ENCODE assay signal across 10 mouse cellular contexts in the genomic region with DNA sequence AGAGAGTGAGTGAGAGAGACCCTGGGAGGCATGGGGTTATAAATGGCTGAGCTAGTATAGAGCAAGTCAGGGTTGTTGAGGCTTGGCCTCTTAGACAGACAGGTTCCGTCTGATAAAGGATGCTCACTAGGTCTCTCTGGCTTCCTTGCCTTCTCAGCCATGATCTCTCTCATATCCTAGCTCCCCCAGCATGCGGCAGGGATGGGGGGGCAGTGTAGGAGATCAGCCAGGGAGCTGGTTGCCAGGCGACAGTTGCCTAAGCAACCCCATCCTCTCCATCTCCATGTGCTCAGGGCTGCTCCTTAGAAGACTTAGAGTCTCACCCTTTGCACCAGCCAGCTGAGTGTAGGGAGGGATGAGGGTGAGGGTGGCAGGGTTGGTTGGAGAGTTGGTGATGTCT. TPM values are rescaled to one million over a fixed set of nuclear protein-coding genes. Genes with fewer than 3 reads are reported as not detected.
DNase-seq lines count a peak whose midpoint lies in the region; ATAC-seq lines count a peak whose summit lies in the region.
"Had no signal": no experiment of that assay in that cellular context is flagged by ENCODE, and none has a peak within 500 bp of the region (broad histone marks: within the 10 kb centered on the region; RNA-seq: fewer than 3 reads in every experiment).

No protein-coding gene starts in this region.

- no peaks in the 10 kb centered on the region for H3K9me3 ChIP-seq in forebrain, embryonic 14.5 days (replicated peaks; ENCODE audit: control insufficient read depth, low read length)
- H3K9me3 ChIP-seq in neural tube, embryonic 11.5 days (ENCODE audit: control insufficient read depth, low read length), result no peaks in the 10 kb centered on the region
- H3K9me3 ChIP-seq: lung, embryonic 15.5 days had no signal

- 29% methylated on average over 3 of the region's 3 CpGs for WGBS in forebrain, embryonic 14.5 days
- 60% methylated on average over 3 of the region's 3 CpGs for WGBS in neural tube, embryonic 11.5 days

- peaks cover 16% of the 10 kb centered on the region for H3K36me3 ChIP-seq in forebrain, embryonic 14.5 days (ENCODE audit: control insufficient read depth, insufficient read depth, low read length)
- H3K36me3 ChIP-seq in neural tube, embryonic 11.5 days (ENCODE audit: control insufficient read depth, insufficient read depth, low read length), result no peaks in the 10 kb centered on the region

- H3K4me1 ChIP-seq in forebrain, embryonic 14.5 days (ENCODE audit: control insufficient read depth, insufficient read depth, low read length), result peaks cover 53% of the 10 kb centered on the region
- peaks cover 36% of the 10 kb centered on the region for H3K4me1 ChIP-seq in neural tube, embryonic 11.5 days (ENCODE audit: control insufficient read depth, insufficient read depth, low read length)

- peak overlapping the region; percentile 91 for H3K27ac ChIP-seq in forebrain, embryonic 14.5 days (ENCODE audit: low read depth, low read length)
- H3K27ac ChIP-seq in neural tube, embryonic 11.5 days (ENCODE audit: low read depth, low read length), result 0 out of 2 replicates have a peak overlapping the region, but pooled peaks have one; percentile 27
- H3K27ac ChIP-seq: lung, embryonic 15.5 days had no signal

- peak; percentile 39 for DNase-seq in kidney, postnatal 10 days
- no peak for DNase-seq in kidney, adult 8-10 months
- DNase-seq in forebrain, embryonic 14.5 days (ENCODE audit: low spot score), result peak; percentile 92
- DNase-seq in layer of hippocampus, postnatal 25 days (ENCODE audit: extremely low spot score in 1 of 2, low spot score in 1 of 2), result peak; percentile 69 to 70
- DNase-seq in neural tube, embryonic 11.5 days (ENCODE audit: low spot score), result peak; percentile 77
- no peak for DNase-seq in urinary bladder, postnatal 10 days (ENCODE audit: low spot score)
- no peak for DNase-seq in adrenal gland, postnatal 36 days

- peak; percentile 84 for ATAC-seq in forebrain, embryonic 14.5 days
- ATAC-seq in neural tube, embryonic 11.5 days (ENCODE audit: insufficient read depth, low FRiP score, low TSS enrichment), result peak; percentile 75
- ATAC-seq in inflammation-experienced regulatory T-cells, adult 6 months, result no peak

- H3K9ac ChIP-seq in forebrain, embryonic 14.5 days (ENCODE audit: low read length), result no peak overlapping the region
- no peak overlapping the region for H3K9ac ChIP-seq in neural tube, embryonic 11.5 days (ENCODE audit: low read length)
- H3K9ac ChIP-seq: lung, embryonic 15.5 days had no signal

- H3K4me3 ChIP-seq in forebrain, embryonic 14.5 days (ENCODE audit: low read depth, low read length), result no peak overlapping the region
- no peak overlapping the region for H3K4me3 ChIP-seq in neural tube, embryonic 11.5 days (ENCODE audit: low read depth, low read length)
- H3K4me3 ChIP-seq: erythroblast, embryonic 14.5 days; lung, embryonic 15.5 days had no signal

- H3K4me2 ChIP-seq in forebrain, embryonic 14.5 days (ENCODE audit: low read length), result peak overlapping the region; percentile 21
- no peak overlapping the region for H3K4me2 ChIP-seq in neural tube, embryonic 11.5 days (ENCODE audit: low read depth)
- H3K4me2 ChIP-seq: lung, embryonic 15.5 days had no signal

- H3K27me3 ChIP-seq in forebrain, embryonic 14.5 days (replicated peaks; ENCODE audit: control insufficient read depth, insufficient read depth, low read length), result no peaks in the 10 kb centered on the region
- no peaks in the 10 kb centered on the region for H3K27me3 ChIP-seq in neural tube, embryonic 11.5 days (ENCODE audit: control insufficient read depth, insufficient read depth, low read length)
- H3K27me3 ChIP-seq: lung, embryonic 15.5 days had no signal

RNA-seq across cellular contexts. Expression of gene Mef2d, which starts 9.9 kb away (rescaled TPM):
- 17.3 and 20.4 TPM in 2 replicates for polyA plus RNA-seq in forebrain, embryonic 14.5 days (2014; fragmentation: Nextera tagmentation; extraction: Ambion mirVana)
- 100 to 1,000 TPM; 179 to 212 TPM for total RNA-seq in layer of hippocampus, postnatal 25 days (2021)
- polyA plus RNA-seq in neural tube, embryonic 11.5 days (2014; fragmentation: Nextera tagmentation; extraction: Ambion mirVana), result 16.6 and 18.1 TPM in 2 replicates
- polyA plus RNA-seq in inflammation-experienced regulatory T-cells, adult 6 months (2017; shearing (Covaris generic)), result 10 to 100 TPM; 16.6 to 32.0 (median 27.7) TPM
- 10 to 100 TPM; 85.1 to 99.4 TPM for total RNA-seq in adrenal gland, postnatal 36 days (2021)

Comparison
In these comparisons a context has a peak if more than half of its experiments do, and no peak if none do; other contexts are left out.
1. DNase-seq: peak in kidney, postnatal 10 days (single experiment), forebrain, embryonic 14.5 days (single experiment), layer of hippocampus, postnatal 25 days (2 of 2) and neural tube, embryonic 11.5 days (single experiment); none in kidney, adult 8-10 months (0 of 2), urinary bladder, postnatal 10 days (single experiment) and adrenal gland, postnatal 36 days (0 of 2).